In the genomic region with DNA sequence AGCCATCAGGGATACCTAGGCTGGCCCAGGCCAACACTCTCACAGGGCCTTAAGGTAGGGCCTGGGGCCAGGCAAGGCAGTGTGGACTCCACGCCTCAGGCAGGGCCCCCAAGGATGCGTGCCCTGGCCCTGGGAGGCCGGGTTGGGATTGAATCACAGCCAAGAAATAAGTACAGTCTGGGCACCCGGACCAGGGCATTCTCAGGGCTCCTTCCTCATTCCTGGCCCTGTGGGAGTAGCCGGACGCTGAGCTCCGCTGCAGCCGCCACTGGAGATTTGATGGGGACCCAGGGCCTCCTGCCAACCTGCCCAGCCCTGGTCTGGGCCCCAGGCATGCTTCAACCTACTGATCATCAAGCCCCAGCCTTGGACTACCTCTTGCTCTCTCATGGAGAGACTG, we compare ENCODE assay signal across 19 mouse cellular contexts. TPM values are rescaled to one million over a fixed set of nuclear protein-coding genes. Genes with fewer than 3 reads are reported as not detected.
DNase-seq lines count a peak whose midpoint lies in the region; ATAC-seq lines count a peak whose summit lies in the region.
"Had no signal": no experiment of that assay in that cellular context is flagged by ENCODE, and none has a peak within 500 bp of the region (broad histone marks: within the 10 kb centered on the region; RNA-seq: fewer than 3 reads in every experiment).

No protein-coding gene starts in this region.

- ATAC-seq in lung, embryonic 15.5 days (ENCODE audit: borderline replicate concordance, extremely low read depth, low FRiP score, low TSS enrichment): peak; percentile 58; the same call in 1 of the 2 replicates
- peak; percentile 57; the same call in 1 of the 2 replicates for ATAC-seq in stomach, embryonic 16.5 days (ENCODE audit: insufficient read depth, low FRiP score)
- no peak for ATAC-seq in CD4-positive, CD25-positive, alpha-beta regulatory T cell, adult 4 months

- no peaks in the 10 kb centered on the region for H3K36me3 ChIP-seq in lung, embryonic 15.5 days
- H3K36me3 ChIP-seq in stomach, embryonic 16.5 days (ENCODE audit: control insufficient read depth, insufficient read depth, low read length): no peaks in the 10 kb centered on the region
- H3K36me3 ChIP-seq: embryonic facial prominence, embryonic 13.5 days; limb, embryonic 13.5 days had no signal

- no peak overlapping the region for H3K4me2 ChIP-seq in lung, embryonic 15.5 days
- H3K4me2 ChIP-seq in stomach, embryonic 16.5 days (ENCODE audit: low read depth, low read length): no peak overlapping the region
- H3K4me2 ChIP-seq: embryonic facial prominence, embryonic 13.5 days; hindbrain, embryonic 14.5 days; limb, embryonic 13.5 days had no signal

- H3K27ac ChIP-seq in lung, embryonic 15.5 days: peak overlapping the region; percentile 63
- H3K27ac ChIP-seq in stomach, embryonic 16.5 days (ENCODE audit: low read length): no peak overlapping the region
- H3K27ac ChIP-seq: embryonic facial prominence, embryonic 13.5 days; hindbrain, embryonic 14.5 days; limb, embryonic 13.5 days had no signal

- DNase-seq in adrenal gland, postnatal 14 days: peak; percentile 20
- DNase-seq in adrenal gland, postnatal 4 days (ENCODE audit: low spot score in 2 of 2): no peak
- DNase-seq in urinary bladder, postnatal 14 days (ENCODE audit: low spot score): peak; percentile 72
- DNase-seq in urinary bladder, adult 2 months (ENCODE audit: low spot score): no peak
- DNase-seq in cerebellum, postnatal 10 days: no peak
- DNase-seq: adrenal gland, postnatal 25 days; cerebellum, adult 11-12 months; right cerebral cortex, postnatal 14 days had no signal

- 48% methylated on average over 8 of the region's 8 CpGs for WGBS in lung, embryonic 15.5 days
- WGBS in stomach, embryonic 16.5 days: 55% methylated on average over 8 of the region's 8 CpGs

- H3K4me1 ChIP-seq in lung, embryonic 15.5 days: peaks cover 38% of the 10 kb centered on the region
- H3K4me1 ChIP-seq in stomach, embryonic 16.5 days (ENCODE audit: control insufficient read depth, insufficient read depth, low read length): no peaks in the 10 kb centered on the region

- no peak overlapping the region for H3K4me3 ChIP-seq in lung, embryonic 15.5 days
- no peak overlapping the region for H3K4me3 ChIP-seq in stomach, embryonic 16.5 days (replicated peaks; ENCODE audit: low read length)
- H3K4me3 ChIP-seq: embryonic facial prominence, embryonic 13.5 days; limb, embryonic 13.5 days; megakaryocyte, embryonic 14.5 days had no signal

- H3K27me3 ChIP-seq in lung, embryonic 15.5 days: no peaks in the 10 kb centered on the region
- H3K27me3 ChIP-seq in stomach, embryonic 16.5 days (ENCODE audit: control insufficient read depth, insufficient read depth, low read length): no peaks in the 10 kb centered on the region

- H3K9ac ChIP-seq in lung, embryonic 15.5 days: no peak overlapping the region
- no peak overlapping the region for H3K9ac ChIP-seq in stomach, embryonic 16.5 days (ENCODE audit: low read length)
- H3K9ac ChIP-seq: embryonic facial prominence, embryonic 13.5 days; hindbrain, embryonic 14.5 days; limb, embryonic 13.5 days had no signal

- H3K9me3 ChIP-seq in lung, embryonic 15.5 days: no peaks in the 10 kb centered on the region
- H3K9me3 ChIP-seq in stomach, embryonic 16.5 days (replicated peaks; ENCODE audit: control insufficient read depth, low read length): no peaks in the 10 kb centered on the region
- H3K9me3 ChIP-seq: embryonic facial prominence, embryonic 13.5 days; limb, embryonic 13.5 days; megakaryocyte, embryonic 14.5 days had no signal

RNA-seq across cellular contexts. Expression of gene 7530416G11Rik, which starts 31.2 kb away (rescaled TPM):
- not detected in 2 replicates for total RNA-seq in adrenal gland, postnatal 14 days (2021)
- not detected for total RNA-seq in adrenal gland, postnatal 4 days (2021)
- not detected in 2 replicates for polyA plus RNA-seq in urinary bladder, adult 2 months (2012; rRNA removed)
- not detected in 2 replicates for polyA plus RNA-seq in lung, embryonic 15.5 days (2015; fragmentation: Nextera tagmentation; extraction: Ambion mirVana)
- polyA plus RNA-seq in stomach, embryonic 16.5 days (2015; fragmentation: Nextera tagmentation; extraction: Ambion mirVana): not detected in 2 replicates
- polyA plus RNA-seq in CD4-positive, CD25-positive, alpha-beta regulatory T cell, adult 4 months (2017; shearing (Covaris generic)): not detected
- total RNA-seq: adrenal gland, postnatal 25 days; layer of hippocampus, postnatal 10 days; MEL had no signal
- polyA plus RNA-seq: embryonic facial prominence, embryonic 13.5 days; gonadal fat pad, adult 2 months; hindbrain, embryonic 14.5 days; limb, embryonic 13.5 days; neural tube, embryonic 11.5 days had no signal

RNA-seq across cellular contexts. Expression of gene Wnt7b, which starts 48.1 kb away (rescaled TPM):
- 0.30 and 0.75 TPM in 2 replicates for total RNA-seq in adrenal gland, postnatal 14 days (2021)
- total RNA-seq in adrenal gland, postnatal 4 days (2021): 1 to 10 TPM in 1 of 2 experiments, under 1 TPM in 1; 0.40 to 1.8 TPM
- 15.3 and 15.9 TPM in 2 replicates for polyA plus RNA-seq in urinary bladder, adult 2 months (2012; rRNA removed)
- polyA plus RNA-seq in lung, embryonic 15.5 days (2015; fragmentation: Nextera tagmentation; extraction: Ambion mirVana): 56.5 and 57.6 TPM in 2 replicates
- 3.4 and 4.8 TPM in 2 replicates for polyA plus RNA-seq in stomach, embryonic 16.5 days (2015; fragmentation: Nextera tagmentation; extraction: Ambion mirVana)
- not detected for polyA plus RNA-seq in CD4-positive, CD25-positive, alpha-beta regulatory T cell, adult 4 months (2017; shearing (Covaris generic))
- total RNA-seq: MEL had no signal

Comparison
In these comparisons a context has a peak if more than half of its experiments do, and no peak if none do; other contexts are left out.
1. DNase-seq: peak in adrenal gland, postnatal 14 days (single experiment) and urinary bladder, postnatal 14 days (single experiment); none in adrenal gland, postnatal 4 days (0 of 2), urinary bladder, adult 2 months (single experiment) and cerebellum, postnatal 10 days (0 of 2).